Mouse (Mus musculus) left cerebral cortex, postnatal 10 days (tissue): ENCODE results near the gene Adtrp. TPM values are rescaled to one million over a fixed set of nuclear protein-coding genes. Genes with fewer than 3 reads are reported as not detected.
A peak's percentile ranks its signal among the peaks of the same experiment; 100 is the strongest.

Source experiments
- DNase-seq, 2 experiments: peaks; one replicate each; pipeline ENCODE4 v3.0.0; 2021 to 2022; ENCODE audit warnings: low spot score in 2 of 2, mixed read lengths in 1 of 2; ENCODE audit errors: extremely low spot score in 1 of 2
- intact Hi-C: fragments of 180-260 bp; cut with DNase I; formaldehyde crosslinking; loops from one replicate; pipeline ENCODE4 v1.15.1; 2025
- total RNA-seq, 2 experiments: library from RNA; stranded (reverse); gene quantifications; 2 replicates each; pipeline ENCODE4 v1.2.3; 2021

The Adtrp gene
- total RNA-seq, 2 experiments from 2014 or later, result 0.56 to 0.59 TPM

GRCm38 (mm10) chr13:41845013-41845412 lies 2.5 kb downstream of the Adtrp start:
- DNase-seq, result no peak
- intact Hi-C loops, result no loop called here

GRCm38 (mm10) chr13:41844071-41844470 lies 3.4 kb downstream of the Adtrp start:
- intact Hi-C loops, result no loop called here
- DNase-seq, result no peak

GRCm38 (mm10) chr13:41833614-41834139 lies 13.8 kb downstream of the Adtrp start:
- intact Hi-C loops, result no loop called here

GRCm38 (mm10) chr13:41828296-41828754 lies 19.2 kb downstream of the Adtrp start:
- no peak for DNase-seq
- intact Hi-C loops, result no loop called here

More at GRCm38 (mm10) chr13:41833614-41834139, 13.8 kb downstream of the Adtrp start:
- no peak for DNase-seq

- intact Hi-C loops, result no loop called here
- DNase-seq, result no peak
These were observed 19.9 kb downstream of the Adtrp start for GRCm38 (mm10) chr13:41827581-41827980.

- peak in 1 of 2 experiments; percentile 32 for DNase-seq
- intact Hi-C loops, result no loop called here
These were observed 22.0 kb downstream of the Adtrp start for GRCm38 (mm10) chr13:41825379-41825966.

GRCm38 (mm10) chr13:41823077-41823476 lies 24.4 kb downstream of the Adtrp start:
- DNase-seq, result no peak
- intact Hi-C loops, result no loop called here

GRCm38 (mm10) chr13:41822617-41823016 lies 24.9 kb downstream of the Adtrp start:
- intact Hi-C loops, result no loop called here
- peak in 1 of 2 experiments; percentile 34 for DNase-seq

GRCm38 (mm10) chr13:41822091-41822490 lies 25.4 kb downstream of the Adtrp start:
- no peak for DNase-seq
- intact Hi-C loops, result no loop called here

GRCm38 (mm10) chr13:41820947-41821346 lies 26.5 kb downstream of the Adtrp start:
- DNase-seq, result no peak
- intact Hi-C loops, result no loop called here

GRCm38 (mm10) chr13:41819918-41820317 lies 27.6 kb downstream of the Adtrp start:
- intact Hi-C loops, result no loop called here
- no peak for DNase-seq

- no peak for DNase-seq
- intact Hi-C loops, result no loop called here
These were observed 28.0 kb downstream of the Adtrp start for GRCm38 (mm10) chr13:41819484-41819883.

GRCm38 (mm10) chr13:41817583-41817982 lies 29.9 kb downstream of the Adtrp start:
- DNase-seq, result no peak
- intact Hi-C loops, result no loop called here

- no peak for DNase-seq
- intact Hi-C loops, result no loop called here
These were observed 30.8 kb downstream of the Adtrp start for GRCm38 (mm10) chr13:41816643-41817042.

GRCm38 (mm10) chr13:41810776-41811175 lies 36.7 kb downstream of the Adtrp start:
- no peak for DNase-seq
- intact Hi-C loops, result no loop called here

GRCm38 (mm10) chr13:41807815-41808214 lies 39.7 kb downstream of the Adtrp start:
- DNase-seq, result no peak
- intact Hi-C loops, result no loop called here

- intact Hi-C loops, result no loop called here
- no peak for DNase-seq
These were observed 40.2 kb downstream of the Adtrp start for GRCm38 (mm10) chr13:41807300-41807699.

- intact Hi-C loops, result no loop called here
- no peak for DNase-seq
These were observed 42.2 kb downstream of the Adtrp start for GRCm38 (mm10) chr13:41805138-41805820.

- intact Hi-C loops, result no loop called here
- no peak for DNase-seq
These were observed 43.7 kb downstream of the Adtrp start for GRCm38 (mm10) chr13:41803656-41804265.

GRCm38 (mm10) chr13:41801177-41801636 lies 46.3 kb downstream of the Adtrp start:
- intact Hi-C loops, result no loop called here

More at GRCm38 (mm10) chr13:41801177-41801636, 46.3 kb downstream of the Adtrp start:
- peak; percentile 81 to 86 for DNase-seq
